Mouse (Mus musculus) kidney, embryonic 14.5 days (tissue): Measurements from ENCODE around the gene Preb. TPM values are rescaled to one million over a fixed set of nuclear protein-coding genes. Genes with fewer than 3 reads are reported as not detected.

Experiments
- ATAC-seq: fragments of 200-750 bp; cut with Nextera tagmentation; 2 replicates; pipeline ENCODE4 v1.8.0; 2017; ENCODE audit warnings: moderate number of reproducible peaks, mild to moderate bottlenecking, moderate TSS enrichment, moderate library complexity; ENCODE audit not compliant: low FRiP score, low TSS enrichment
- H3K27ac ChIP-seq: fragments of 300-500 bp; sonication (generic); 2 replicates; pipeline ENCODE4 v1.5.1; 2014; ENCODE audit warnings: low read depth, mild to moderate bottlenecking, low read length, moderate library complexity, mixed read lengths
- H3K27me3 ChIP-seq: fragments of 300-500 bp; sonication (generic); 2 replicates; pipeline ENCODE4 v1.6.1; 2014; ENCODE audit warnings: mild to moderate bottlenecking, low read length; ENCODE audit not compliant: control insufficient read depth, insufficient read depth
- H3K36me3 ChIP-seq: fragments of 300-500 bp; sonication (generic); 2 replicates; pipeline ENCODE4 v1.6.1; 2014; ENCODE audit warnings: low read length, mixed read lengths; ENCODE audit not compliant: control insufficient read depth, insufficient read depth
- H3K4me1 ChIP-seq: fragments of 300-500 bp; sonication (generic); 2 replicates; pipeline ENCODE4 v1.6.1; 2014; ENCODE audit warnings: low read length, mixed read lengths; ENCODE audit not compliant: control insufficient read depth, insufficient read depth
- H3K4me2 ChIP-seq: fragments of 300-500 bp; sonication (generic); replicated peaks from 2 replicates; pipeline ENCODE4 v1.6.1; 2014; ENCODE audit warnings: low read depth, mild to moderate bottlenecking, low read length
- H3K4me3 ChIP-seq: fragments of 300-500 bp; sonication (generic); 2 replicates; pipeline ENCODE4 v1.5.1; 2014; ENCODE audit warnings: mild to moderate bottlenecking, low read length
- H3K9ac ChIP-seq: fragments of 300-500 bp; sonication (generic); 2 replicates; pipeline ENCODE4 v1.6.1; 2014; ENCODE audit warnings: low read depth, mild to moderate bottlenecking, low read length, moderate library complexity
- H3K9me3 ChIP-seq: fragments of 300-500 bp; sonication (generic); 2 replicates; pipeline ENCODE4 v1.6.1; 2016; ENCODE audit warnings: low read length; ENCODE audit not compliant: control insufficient read depth
- WGBS: fragments of 180-500 bp; shearing (Covaris S2); extraction: QIAGEN DNeasy Blood & Tissue Kit; methylation state at CpG from one replicate; pipeline ENCODE4 v1.1.7; 2014; 5-methylcytosine and 5-hydroxymethylcytosine counted together
- polyA plus RNA-seq: library from polyadenylated mRNA; unstranded; fragments of >200 nt; fragmentation: Nextera tagmentation; extraction: Ambion mirVana; gene quantifications from 2 replicates; pipeline ENCODE4 v1.2.1, GENCODE M21; 2014

The Preb gene
- polyA plus RNA-seq, 1 experiment from 2014 or later: 97.6 TPM

DNA sequence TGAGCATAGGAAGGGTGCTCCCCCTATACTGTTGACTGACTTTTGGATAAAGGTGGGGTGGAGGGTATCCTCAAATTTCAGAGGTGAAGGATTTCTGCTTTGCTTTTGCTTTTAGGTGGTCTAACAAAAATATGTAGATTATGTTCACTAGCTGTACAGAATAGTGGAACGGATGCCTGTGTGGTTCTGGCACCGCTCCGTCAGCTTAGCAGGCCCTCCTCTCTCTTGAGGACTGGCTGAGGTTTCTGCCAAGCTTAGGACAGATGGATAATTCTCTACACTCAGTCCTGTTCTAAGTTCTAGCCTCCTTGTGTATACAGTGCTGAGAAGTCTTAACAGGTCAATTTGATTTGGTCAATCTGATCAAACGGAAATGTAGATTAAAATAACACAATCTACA lies 9.7 kb downstream of the Preb start:
- H3K27ac ChIP-seq: peak overlapping the region; percentile 14; the same call in 1 of the 2 replicates
- WGBS: 66% methylated on average over 4 of the region's 4 CpGs
- peaks cover 11% of the 10 kb centered on the region for H3K4me1 ChIP-seq

DNA sequence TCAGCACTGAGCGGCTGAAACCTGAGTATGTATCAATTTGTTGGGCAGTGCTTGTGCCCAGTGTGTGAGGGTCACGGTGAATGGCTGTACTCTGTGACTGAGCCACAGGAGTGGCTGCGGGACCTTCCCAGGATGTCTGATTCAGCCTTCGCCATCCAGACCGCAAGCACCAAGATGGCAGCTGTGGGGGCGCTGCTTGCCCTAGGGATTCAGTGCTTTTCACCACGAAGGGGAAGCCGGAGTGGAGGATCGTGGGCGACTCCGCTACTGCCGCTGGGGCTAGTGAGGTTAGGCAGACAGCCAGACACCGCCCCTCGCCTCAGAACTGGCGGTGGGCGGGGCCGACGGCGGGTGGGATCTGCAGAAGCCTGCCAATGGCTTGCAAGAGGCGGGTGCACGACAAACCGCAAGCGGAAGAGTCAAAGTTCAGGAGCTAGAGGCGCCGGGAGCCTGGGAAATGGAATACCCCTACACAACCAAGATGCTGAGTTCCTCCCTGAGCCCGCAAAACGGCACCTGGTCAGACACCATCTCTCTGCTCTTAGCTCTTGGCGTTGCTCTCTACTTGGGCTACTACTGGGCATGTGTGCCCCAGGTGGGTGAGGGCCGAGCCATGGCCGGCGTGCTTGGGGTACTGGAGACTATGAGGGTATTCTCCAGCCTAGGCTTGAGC lies 10.4 kb downstream of the Preb start:
- peak; percentile 92 for ATAC-seq
- peak overlapping the region; percentile 69 for H3K27ac ChIP-seq
- peaks cover 5% of the 10 kb centered on the region; the same call in 1 of the 2 replicates for H3K27me3 ChIP-seq
- peak overlapping the region; percentile 49 for H3K9ac ChIP-seq
- H3K4me3 ChIP-seq: peak overlapping the region; percentile 46
- peaks cover 28% of the 10 kb centered on the region for H3K36me3 ChIP-seq
- H3K9me3 ChIP-seq: no peaks in the 10 kb centered on the region
- WGBS: under 1% methylated on average over 31 of the region's 31 CpGs
- peak overlapping the region; percentile 65 for H3K4me2 ChIP-seq
- peaks cover 15% of the 10 kb centered on the region for H3K4me1 ChIP-seq

More for the DNA sequence above, 9.7 kb downstream of the Preb start:
- Histone ChIP-seq H3K4me3 (peak overlapping the region; percentile 46), H3K4me2 (peak overlapping the region; percentile 65), H3K9me3 (no peaks in the 10 kb centered on the region), H3K9ac (peak overlapping the region; percentile 49; the same call in 1 of the 2 replicates), H3K27me3 (no peaks in the 10 kb centered on the region), H3K36me3 (peaks cover 35% of the 10 kb centered on the region)
- no peak for ATAC-seq

DNA sequence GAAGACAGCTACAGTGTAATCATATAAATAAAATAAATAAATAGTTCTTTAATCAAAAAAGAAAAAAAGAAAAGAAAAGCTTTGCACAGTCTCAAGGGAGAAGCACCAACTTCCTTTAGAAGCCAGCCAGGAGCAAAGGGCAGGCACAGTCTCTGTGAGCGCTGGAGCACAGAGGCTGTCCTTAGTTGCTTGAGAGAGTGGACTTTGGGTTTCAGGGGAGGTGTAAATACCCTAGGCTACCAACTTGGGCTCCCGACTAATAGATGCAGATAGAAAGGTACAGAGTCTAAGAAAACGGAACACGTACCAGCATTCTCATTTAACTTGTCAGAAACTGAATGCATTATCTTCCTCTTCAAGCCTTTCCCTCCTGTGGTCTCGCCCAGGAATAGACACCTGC lies 11.5 kb downstream of the Preb start:
- Histone ChIP-seq H3K27ac (peak overlapping the region; percentile 69; the same call in 1 of the 2 replicates), H3K9me3 (no peaks in the 10 kb centered on the region), H3K9ac (no peak overlapping the region), H3K4me2 (no peak overlapping the region), H3K4me1 (peaks cover 15% of the 10 kb centered on the region), H3K27me3 (peaks cover 5% of the 10 kb centered on the region; the same call in 1 of the 2 replicates), H3K36me3 (peaks cover 16% of the 10 kb centered on the region), H3K4me3 (no peak overlapping the region)
- no peak for ATAC-seq
- 66% methylated on average over 5 of the region's 5 CpGs for WGBS

DNA sequence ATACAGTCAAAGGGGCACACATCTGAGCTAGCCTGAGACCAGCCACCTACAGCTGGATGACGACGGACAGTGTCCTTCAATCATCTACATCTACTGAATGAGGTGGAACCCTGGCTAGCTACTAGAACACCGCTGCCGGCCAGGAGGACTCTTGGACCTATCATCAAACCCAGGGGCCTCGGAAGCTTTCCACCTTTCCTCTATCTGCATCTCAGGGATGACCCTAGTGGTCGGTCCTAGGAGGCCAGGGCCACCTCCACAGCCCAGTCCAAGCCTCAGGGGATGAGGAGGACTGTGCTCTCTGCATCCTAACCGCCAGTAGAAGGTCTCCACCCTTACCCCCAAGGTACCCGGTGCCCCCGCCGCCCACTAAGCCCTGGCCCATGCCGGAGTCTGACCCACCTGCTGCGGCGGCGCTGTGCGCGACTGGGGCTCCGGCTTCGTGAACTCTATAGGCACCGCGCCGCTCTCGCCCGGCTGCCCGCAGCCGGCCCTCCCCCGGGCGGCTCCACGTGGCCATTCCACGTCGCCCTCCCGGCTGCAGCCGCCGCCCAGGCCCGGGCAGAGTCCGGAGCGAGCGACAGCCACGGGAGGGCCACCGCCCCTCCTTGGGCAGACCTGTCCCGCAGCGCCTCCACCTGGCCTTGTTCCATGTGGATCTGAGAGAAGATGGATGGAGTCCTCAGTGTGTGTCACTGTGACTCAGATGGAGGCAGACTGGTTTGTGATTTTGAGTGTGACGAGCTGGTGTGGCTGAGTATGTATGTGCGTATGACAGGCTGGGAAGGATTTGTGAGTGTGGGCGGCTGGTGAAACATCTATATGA lies 15.0 kb downstream of the Preb start, which contains the start of gene Cgref1:
Gene Cgref1, minus strand, starts transcription at position 636 of the 826 bp plus-strand sequence.
- peaks cover 15% of the 10 kb centered on the region for H3K4me1 ChIP-seq
- peak; percentile 50 for ATAC-seq
- H3K9ac ChIP-seq: peak within 1 kb of the TSS; percentile 58
- WGBS: 4% methylated on average over 44 of the region's 44 CpGs
- H3K9me3 ChIP-seq: no peaks in the 10 kb centered on the region
- no peak within 1 kb of the TSS for H3K27ac ChIP-seq
- no peaks in the 10 kb centered on the region for H3K36me3 ChIP-seq
- H3K4me2 ChIP-seq: peak within 1 kb of the TSS; percentile 93
- peaks cover 5% of the 10 kb centered on the region; the same call in 1 of the 2 replicates for H3K27me3 ChIP-seq
- peak within 1 kb of the TSS; percentile 51 for H3K4me3 ChIP-seq

DNA sequence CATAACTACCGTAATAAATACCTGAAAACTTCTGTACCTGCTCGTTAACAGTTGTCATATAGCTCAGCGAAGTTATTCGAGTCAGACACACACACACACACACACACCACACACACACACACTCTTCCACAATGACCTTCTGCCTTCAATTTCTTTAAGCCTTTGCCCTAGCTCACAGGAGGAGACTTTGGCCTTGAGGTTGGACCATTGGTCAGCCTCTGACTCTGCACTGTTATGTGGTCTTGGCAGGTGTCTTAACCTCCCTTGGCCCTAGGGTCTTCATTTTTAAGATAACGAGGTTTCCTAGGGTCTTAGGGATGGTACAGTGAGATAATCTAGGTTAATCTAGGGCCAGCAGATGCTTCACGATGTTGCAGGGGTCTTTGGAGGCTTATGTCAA lies 15.8 kb downstream of the Preb start:
- H3K36me3 ChIP-seq: no peaks in the 10 kb centered on the region
- H3K27ac ChIP-seq: no peak overlapping the region
- H3K9me3 ChIP-seq: no peaks in the 10 kb centered on the region
- H3K9ac ChIP-seq: no peak overlapping the region
- no peak overlapping the region for H3K4me2 ChIP-seq
- peaks cover 5% of the 10 kb centered on the region; the same call in 1 of the 2 replicates for H3K27me3 ChIP-seq
- ATAC-seq: no peak
- no peak overlapping the region for H3K4me3 ChIP-seq
- peaks cover 15% of the 10 kb centered on the region for H3K4me1 ChIP-seq
- WGBS: 88% methylated on average over 6 of the region's 6 CpGs

DNA sequence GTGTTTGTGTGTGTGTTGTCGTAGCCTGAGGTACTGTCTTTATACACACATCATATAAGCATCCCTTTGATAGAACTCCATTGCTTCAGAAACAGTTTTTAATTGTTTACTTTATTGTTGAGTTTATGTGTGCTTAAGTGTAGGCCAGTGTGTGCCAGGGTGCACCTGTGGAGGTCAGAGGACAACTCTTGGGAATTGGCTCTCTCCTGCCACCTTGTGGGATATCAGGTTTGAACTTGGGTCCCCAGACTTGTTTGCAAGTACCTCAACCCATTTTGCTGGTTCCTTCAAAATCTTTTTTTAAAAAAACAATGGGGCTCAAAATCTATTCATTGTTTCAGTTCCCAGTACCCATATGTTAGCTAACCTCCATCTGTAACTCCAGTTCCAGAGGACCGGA lies 17.2 kb downstream of the Preb start:
- H3K9me3 ChIP-seq: no peaks in the 10 kb centered on the region
- H3K4me3 ChIP-seq: no peak overlapping the region
- H3K9ac ChIP-seq: no peak overlapping the region
- H3K36me3 ChIP-seq: no peaks in the 10 kb centered on the region
- H3K27me3 ChIP-seq: peaks cover 5% of the 10 kb centered on the region; the same call in 1 of the 2 replicates
- 93% methylated on average over 2 of the region's 2 CpGs for WGBS
- H3K27ac ChIP-seq: no peak overlapping the region
- no peak overlapping the region for H3K4me2 ChIP-seq
- H3K4me1 ChIP-seq: 0 out of 2 replicates have a peak, but pooled peaks cover 7% of the 10 kb centered on the region
- no peak for ATAC-seq

DNA sequence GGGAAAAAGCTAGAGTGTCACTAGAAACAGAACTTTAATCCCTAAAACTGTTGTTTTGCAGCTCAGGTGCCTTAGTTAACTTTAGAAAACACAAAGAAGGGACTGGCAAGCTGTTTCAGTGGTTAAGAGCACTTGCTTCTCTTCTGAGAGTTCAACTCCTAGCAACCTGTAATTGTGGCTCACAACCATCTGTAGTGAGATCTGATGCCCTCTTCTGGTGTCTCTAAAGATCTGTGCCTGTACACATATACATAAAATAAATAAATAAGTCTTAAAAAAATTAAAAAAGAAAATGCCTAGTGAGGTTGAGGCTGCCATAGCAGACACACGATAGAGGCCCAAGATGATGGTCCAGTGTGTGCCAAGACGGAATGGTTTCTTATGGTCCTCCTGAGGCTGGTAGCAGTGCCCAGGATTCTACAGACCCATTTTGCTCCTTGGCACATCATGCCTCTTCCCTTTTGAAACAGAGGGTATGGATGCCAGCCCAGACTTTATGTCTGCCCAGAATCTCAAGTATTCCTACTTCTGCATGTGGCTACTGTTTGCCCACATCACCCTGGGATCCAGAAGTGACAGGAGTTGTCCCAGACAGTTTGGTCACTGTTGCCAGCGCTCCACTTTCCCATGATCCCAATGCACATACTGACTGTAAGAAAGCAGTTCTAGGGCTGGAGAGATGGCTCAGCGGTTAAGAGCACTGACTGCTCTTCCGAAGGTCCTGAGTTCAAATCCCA lies 25.3 kb downstream of the Preb start:
- Histone ChIP-seq H3K4me3 (no peak overlapping the region), H3K36me3 (no peaks in the 10 kb centered on the region), H3K4me2 (no peak overlapping the region), H3K9ac (no peak overlapping the region), H3K9me3 (no peaks in the 10 kb centered on the region), H3K4me1 (no peaks in the 10 kb centered on the region), H3K27ac (no peak overlapping the region), H3K27me3 (no peaks in the 10 kb centered on the region)
- ATAC-seq: no peak
- WGBS: 93% methylated on average over 5 of the region's 5 CpGs

DNA sequence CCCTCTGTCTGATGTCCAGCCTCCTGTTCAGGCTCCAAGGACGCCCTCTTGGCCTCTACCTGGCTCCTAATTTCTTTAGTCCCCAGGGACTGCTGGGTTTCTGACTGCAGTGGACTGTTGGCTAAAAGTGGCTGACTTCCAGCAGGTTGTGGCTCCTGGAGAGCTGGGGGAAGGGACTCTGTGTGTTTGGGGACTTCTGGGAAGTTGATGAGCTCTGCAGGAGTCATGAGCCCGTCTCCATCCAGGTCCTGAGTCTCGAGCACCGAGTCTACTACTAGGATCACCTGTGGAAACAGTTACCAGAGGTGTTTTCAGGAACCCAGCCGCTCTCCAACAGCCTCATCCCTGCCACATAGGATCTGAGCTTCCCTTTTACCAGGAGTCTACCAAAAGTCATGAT lies 26.5 kb downstream of the Preb start:
- no peaks in the 10 kb centered on the region for H3K36me3 ChIP-seq
- 76% methylated on average over 5 of the region's 5 CpGs for WGBS
- no peak overlapping the region for H3K4me2 ChIP-seq
- no peak overlapping the region for H3K27ac ChIP-seq
- H3K9me3 ChIP-seq: no peaks in the 10 kb centered on the region
- H3K4me1 ChIP-seq: no peaks in the 10 kb centered on the region
- no peak overlapping the region for H3K4me3 ChIP-seq
- H3K27me3 ChIP-seq: no peaks in the 10 kb centered on the region
- no peak overlapping the region for H3K9ac ChIP-seq
- no peak for ATAC-seq
